In the genomic region with DNA sequence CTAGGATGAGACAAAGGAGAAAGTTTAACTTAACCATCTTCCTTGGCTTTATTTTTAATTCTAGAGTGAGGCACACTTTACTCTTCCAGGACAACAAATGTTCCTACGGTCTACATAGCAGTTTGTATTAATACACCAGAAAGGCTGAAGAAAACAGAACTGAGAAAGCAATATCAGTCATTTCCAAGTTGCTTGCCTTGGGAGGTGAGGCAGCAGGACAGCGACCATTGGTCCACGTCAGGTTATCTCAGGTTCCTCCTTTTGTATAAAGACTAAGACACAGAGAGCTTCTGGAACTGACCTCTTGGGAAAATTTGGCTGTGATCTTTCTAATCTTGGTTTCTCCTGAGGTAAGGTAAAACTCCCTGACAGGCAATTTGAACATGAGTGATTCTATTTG, we compare ENCODE assay signal across 29 mouse cellular contexts. TPM values are rescaled to one million over a fixed set of nuclear protein-coding genes. Genes with fewer than 3 reads are reported as not detected.
"Had no signal": no experiment of that assay in that cellular context is flagged by ENCODE, and none has a peak within 500 bp of the region (broad histone marks: within the 10 kb centered on the region; RNA-seq: fewer than 3 reads in every experiment).

No protein-coding gene starts in this region.

- H3K9ac ChIP-seq: embryonic facial prominence, embryonic 12.5 days; embryonic facial prominence, embryonic 13.5 days; embryonic facial prominence, embryonic 15.5 days; forebrain, embryonic 12.5 days; forebrain, embryonic 13.5 days; forebrain, embryonic 15.5 days; forebrain, postnatal 0 days; heart, embryonic 12.5 days; heart, embryonic 13.5 days had no signal

- H3K27ac ChIP-seq: embryonic facial prominence, embryonic 10.5 days; embryonic facial prominence, embryonic 12.5 days; embryonic facial prominence, embryonic 13.5 days; embryonic facial prominence, embryonic 15.5 days; forebrain, embryonic 10.5 days; forebrain, embryonic 12.5 days; forebrain, embryonic 13.5 days; forebrain, embryonic 15.5 days; gastrocnemius, adult 2 months; heart, adult 2 months; heart, embryonic 10.5 days; heart, embryonic 13.5 days had no signal

- DNase-seq: cerebellum, postnatal 10 days; cerebellum, postnatal 14 days; cerebellum, postnatal 25 days; cerebellum, postnatal 36 days; embryo, embryonic 11 days; forebrain, postnatal 0 days; gastrocnemius, adult 2 months; gastrocnemius, postnatal 10 days; gastrocnemius, postnatal 14 days; gastrocnemius, postnatal 25 days; gastrocnemius, postnatal 36 days; heart, adult 18-20 months had no signal

- H3K9me3 ChIP-seq: embryonic facial prominence, embryonic 12.5 days; embryonic facial prominence, embryonic 13.5 days; embryonic facial prominence, embryonic 15.5 days; forebrain, embryonic 10.5 days; forebrain, embryonic 12.5 days; forebrain, embryonic 13.5 days; forebrain, embryonic 15.5 days; heart, embryonic 10.5 days; heart, embryonic 12.5 days; heart, embryonic 13.5 days had no signal

- H3K36me3 ChIP-seq: embryonic facial prominence, embryonic 10.5 days; embryonic facial prominence, embryonic 12.5 days; embryonic facial prominence, embryonic 13.5 days; embryonic facial prominence, embryonic 15.5 days; forebrain, embryonic 10.5 days; forebrain, embryonic 12.5 days; forebrain, embryonic 15.5 days; heart, embryonic 10.5 days; heart, embryonic 12.5 days; heart, embryonic 13.5 days had no signal

- H3K4me1 ChIP-seq: embryonic facial prominence, embryonic 12.5 days; embryonic facial prominence, embryonic 15.5 days; forebrain, embryonic 12.5 days; forebrain, embryonic 13.5 days; forebrain, embryonic 15.5 days; heart, embryonic 10.5 days had no signal

- H3K4me2 ChIP-seq: embryonic facial prominence, embryonic 12.5 days; embryonic facial prominence, embryonic 13.5 days; embryonic facial prominence, embryonic 15.5 days; forebrain, embryonic 12.5 days; forebrain, embryonic 13.5 days; forebrain, embryonic 15.5 days; heart, embryonic 12.5 days; heart, embryonic 13.5 days had no signal

- H3K4me3 ChIP-seq: embryonic facial prominence, embryonic 10.5 days; embryonic facial prominence, embryonic 12.5 days; embryonic facial prominence, embryonic 13.5 days; embryonic facial prominence, embryonic 15.5 days; erythroblast, embryonic 14.5 days; forebrain, embryonic 10.5 days; forebrain, embryonic 12.5 days; forebrain, embryonic 13.5 days; forebrain, embryonic 15.5 days; gastrocnemius, adult 2 months; heart, adult 2 months; heart, embryonic 10.5 days; heart, embryonic 12.5 days; heart, embryonic 13.5 days had no signal

- ATAC-seq: forebrain, embryonic 13.5 days; forebrain, embryonic 14.5 days; forebrain, embryonic 15.5 days; forebrain, embryonic 16.5 days; forebrain, postnatal 0 days had no signal

- H3K27me3 ChIP-seq: embryonic facial prominence, embryonic 12.5 days; embryonic facial prominence, embryonic 15.5 days; forebrain, embryonic 15.5 days; heart, embryonic 12.5 days had no signal

RNA-seq across cellular contexts. Expression of a gene that starts 34.6 kb away (rescaled TPM):
- total RNA-seq: common myeloid progenitor, adult 5-6 weeks; granulocyte monocyte progenitor cell, adult 5-6 weeks had no signal
- polyA plus RNA-seq: erythroblast, embryonic 14.5 days had no signal
